Mouse (Mus musculus): ENCODE data around the gene Ccdc30. TPM values are rescaled to one million over a fixed set of nuclear protein-coding genes. Genes with fewer than 3 reads are reported as not detected.

Ccdc30 gene
- total RNA-seq, 2 experiments from 2014 or later, result 0.59 TPM; not detected in 1

DNA sequence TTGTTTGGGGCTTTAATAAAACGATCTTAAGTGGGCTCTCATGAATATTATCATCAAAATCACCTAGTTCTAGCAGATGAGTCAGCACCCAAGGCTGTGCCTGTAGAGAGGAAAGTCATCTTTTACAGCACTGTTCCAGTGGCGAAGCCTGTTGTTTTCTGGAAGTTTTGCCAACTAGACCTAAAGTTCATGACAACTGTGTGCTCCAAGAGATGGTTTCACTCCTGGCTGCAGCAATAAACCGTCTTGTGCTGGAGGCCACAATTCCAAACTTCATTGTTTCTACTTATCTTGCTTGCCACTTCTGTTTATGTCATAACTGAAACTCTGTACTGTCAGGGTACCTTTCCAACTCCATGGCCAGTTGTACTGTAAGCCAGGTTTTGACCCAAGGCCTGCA is 1.9 kb upstream of the Ccdc30 start:
- DNase-seq, result no peak

- DNase-seq, result no peak
These were observed 2.5 kb downstream of the Ccdc30 start for GRCm38 (mm10) chr4:119412791-119413190.

- DNase-seq, result no peak
These were observed 3.3 kb downstream of the Ccdc30 start for GRCm38 (mm10) chr4:119411877-119412650.

GRCm38 (mm10) chr4:119403431-119403830 is 11.9 kb downstream of the Ccdc30 start:
- DNase-seq, result no peak

- DNase-seq, result no peak
These were observed 14.4 kb downstream of the Ccdc30 start for GRCm38 (mm10) chr4:119400896-119401295.

DNA sequence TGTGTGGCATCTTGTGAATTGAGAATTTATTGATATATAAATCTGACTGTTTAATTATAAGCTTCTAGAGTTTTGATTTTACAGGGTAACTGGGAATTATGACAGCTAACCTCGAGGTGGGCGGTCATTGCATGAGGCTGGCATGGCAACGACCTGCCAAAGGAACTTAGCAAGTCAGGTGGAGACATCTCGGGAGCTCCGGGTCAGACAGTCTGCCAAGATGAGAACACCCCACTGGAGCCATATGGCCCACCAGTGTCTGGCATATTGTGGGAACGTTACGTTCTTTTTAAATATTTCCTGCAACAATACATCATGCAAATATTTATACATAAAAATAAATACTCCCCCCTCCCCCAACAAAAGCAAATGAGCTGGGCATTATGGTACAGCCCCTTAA is 16.6 kb downstream of the Ccdc30 start:
- DNase-seq, result no peak

GRCm38 (mm10) chr4:119390369-119390768 is 25.0 kb downstream of the Ccdc30 start:
- DNase-seq, result peak in 1 of 2 experiments; percentile 3

GRCm38 (mm10) chr4:119389184-119389583 is 26.1 kb downstream of the Ccdc30 start:
- DNase-seq, result no peak

DNA sequence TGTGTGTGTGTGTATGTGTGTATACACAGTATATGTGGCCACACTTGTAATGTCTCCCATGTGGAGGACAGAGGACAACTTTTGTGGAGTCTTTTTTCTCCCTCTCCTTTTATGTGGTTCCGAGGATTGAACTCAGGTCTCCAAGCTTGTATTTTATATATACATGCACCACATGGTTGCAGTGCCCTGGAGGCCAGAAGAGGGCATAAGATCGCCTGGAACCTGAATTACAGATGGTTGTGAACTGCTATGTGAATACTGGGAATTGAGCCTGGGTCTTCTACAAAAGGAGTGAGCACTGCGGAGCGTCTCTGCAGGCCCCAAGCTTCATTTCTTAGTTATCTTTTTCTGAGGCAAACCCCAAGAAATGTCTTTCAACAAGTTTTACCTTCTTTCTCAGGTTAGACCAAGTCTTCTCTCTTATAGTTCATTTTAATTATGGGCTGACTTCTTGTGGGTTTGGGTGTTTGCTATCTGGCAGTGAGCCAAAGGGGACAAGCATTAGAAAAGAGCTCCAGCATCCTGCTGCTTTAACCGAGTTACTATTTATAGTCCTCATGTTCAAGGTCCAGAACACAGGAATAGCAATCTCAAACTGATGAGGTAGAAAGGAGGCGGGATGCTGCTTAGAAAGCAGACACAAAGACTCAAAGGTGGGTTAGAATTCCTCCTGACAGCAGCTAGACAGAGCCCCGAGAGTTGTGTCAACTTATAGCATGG is 33.7 kb downstream of the Ccdc30 start:
- no peak for DNase-seq

DNA sequence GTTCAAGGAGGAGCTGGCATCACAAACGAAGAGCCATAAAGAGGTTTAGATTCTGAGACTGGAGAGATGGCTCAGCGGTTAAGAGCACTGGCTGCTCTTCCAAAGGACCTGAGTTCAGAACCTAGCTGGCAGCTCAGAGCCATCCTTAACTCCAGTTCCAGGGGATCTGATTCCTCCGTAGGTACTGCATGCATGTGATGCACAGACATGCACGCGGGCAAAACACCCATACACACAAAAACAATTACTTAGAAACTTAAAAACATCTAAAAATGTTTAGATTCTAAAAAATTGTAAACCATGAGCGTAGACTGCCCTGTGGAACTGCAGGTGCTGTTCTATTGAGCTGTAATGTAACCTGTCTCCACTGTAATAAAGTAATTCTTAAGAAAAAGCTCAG is 45.9 kb downstream of the Ccdc30 start:
- no peak for DNase-seq

DNA sequence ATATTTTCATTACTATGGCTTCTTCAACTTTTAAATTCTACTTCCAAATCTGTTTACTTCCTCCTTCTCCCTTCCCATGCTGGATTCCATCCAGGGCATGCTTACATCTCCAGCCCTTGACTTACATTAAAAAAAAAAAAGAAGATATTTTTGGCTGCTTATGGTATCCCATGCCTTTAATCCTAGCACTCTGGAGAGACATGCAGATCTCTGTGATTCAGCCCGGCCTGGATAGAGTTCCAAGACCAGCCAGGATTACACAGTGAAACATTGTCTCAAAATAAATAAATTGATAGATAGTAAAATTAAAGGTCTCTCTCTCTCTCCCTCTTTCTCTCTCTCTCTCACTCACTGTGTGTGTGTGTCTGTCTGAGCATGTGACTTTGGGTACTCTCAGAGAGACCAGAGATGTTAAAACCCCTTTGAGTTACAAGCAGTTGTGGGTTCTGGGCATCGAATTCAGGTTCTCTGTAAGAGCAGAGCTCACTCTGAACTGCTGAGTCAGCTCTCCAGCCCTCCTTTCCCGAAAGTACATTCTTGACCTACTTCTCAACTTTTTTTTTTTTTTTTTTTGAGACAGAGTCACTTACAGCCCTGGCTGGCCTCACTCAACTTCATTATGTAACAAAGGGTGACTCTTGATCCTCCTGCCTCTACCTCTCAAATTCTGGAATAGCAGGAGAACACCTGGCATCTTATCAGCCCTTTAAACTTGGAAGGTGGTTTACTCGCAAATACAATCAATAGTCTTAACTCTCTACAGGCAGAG is 48.4 kb downstream of the Ccdc30 start:
- no peak for DNase-seq

DNA sequence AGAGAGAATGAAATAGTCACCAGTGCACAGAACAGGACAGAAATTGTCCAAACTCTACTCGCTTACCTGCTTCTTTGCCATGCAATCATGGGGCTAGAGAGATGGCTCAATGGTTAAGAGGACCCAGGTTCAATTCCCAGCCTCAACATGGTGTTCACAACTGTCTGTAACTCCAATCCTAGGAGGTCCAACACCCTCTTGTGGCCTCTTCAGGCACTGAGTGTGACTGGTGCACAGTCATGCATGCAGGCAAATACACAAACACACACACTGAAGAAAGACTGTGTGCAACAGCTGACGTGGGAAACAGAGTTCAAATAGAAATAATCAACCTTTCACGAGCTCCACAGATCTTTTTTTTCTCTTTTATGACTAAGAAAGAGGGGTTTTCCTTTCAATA is 53.1 kb downstream of the Ccdc30 start:
- DNase-seq, result no peak

DNA sequence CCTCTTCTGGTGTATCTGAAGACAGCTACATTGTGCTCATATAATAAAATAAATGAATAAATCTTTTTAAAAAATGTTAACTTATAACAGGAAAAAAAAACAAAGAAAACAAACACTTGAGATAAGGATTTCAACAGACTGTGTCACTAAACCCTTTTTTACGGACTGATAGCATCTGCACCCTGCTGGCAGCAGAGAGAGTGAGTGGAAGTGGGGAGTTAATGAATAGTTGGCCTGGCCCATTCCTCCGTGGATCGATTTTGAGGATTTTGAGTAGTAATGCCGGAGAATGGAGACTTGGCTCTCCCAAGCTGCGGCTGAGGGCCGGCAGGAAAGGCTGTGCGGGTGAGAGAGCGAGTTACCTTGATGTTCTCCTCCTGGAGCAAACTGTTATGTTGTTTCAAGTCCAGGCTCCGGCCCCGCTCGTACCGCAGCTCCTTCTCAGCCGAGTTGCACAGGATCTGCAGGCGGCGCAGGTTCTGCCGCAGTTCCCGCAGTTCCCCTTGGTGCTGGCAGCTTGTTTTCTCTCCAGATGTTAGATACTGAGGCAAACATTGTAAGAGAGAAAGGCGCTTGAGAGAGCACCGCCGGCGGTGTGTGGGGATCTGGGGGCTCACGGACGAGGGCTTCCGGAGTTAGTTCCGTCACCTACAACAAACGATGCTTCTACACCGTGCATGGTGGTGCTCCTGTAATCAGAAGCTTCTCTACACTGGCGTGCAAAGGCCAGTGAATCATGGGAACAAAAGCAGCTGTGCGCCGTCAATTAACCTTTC is 55.9 kb downstream of the Ccdc30 start:
- DNase-seq, result peak in 1 of 2 experiments; percentile 4

DNA sequence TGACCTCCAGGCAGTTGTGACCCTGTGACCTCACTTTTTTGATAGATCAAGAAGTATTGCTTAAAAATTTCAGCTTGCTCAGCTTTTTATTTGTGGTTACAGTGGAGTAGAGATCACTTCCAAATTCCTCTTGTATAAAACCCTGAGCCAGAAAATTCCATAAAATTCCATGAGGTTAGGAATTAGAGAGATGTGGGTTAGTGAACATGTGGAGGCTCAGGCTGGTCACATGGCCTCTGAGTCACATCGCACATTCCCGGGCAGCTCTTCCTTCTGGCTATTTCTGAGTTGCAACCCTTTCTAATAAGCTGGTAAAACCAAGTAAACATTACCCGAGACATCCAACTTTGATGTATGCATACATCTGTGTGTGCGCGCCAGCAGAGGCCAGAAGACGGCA is 69.8 kb downstream of the Ccdc30 start:
- no peak for DNase-seq

DNA sequence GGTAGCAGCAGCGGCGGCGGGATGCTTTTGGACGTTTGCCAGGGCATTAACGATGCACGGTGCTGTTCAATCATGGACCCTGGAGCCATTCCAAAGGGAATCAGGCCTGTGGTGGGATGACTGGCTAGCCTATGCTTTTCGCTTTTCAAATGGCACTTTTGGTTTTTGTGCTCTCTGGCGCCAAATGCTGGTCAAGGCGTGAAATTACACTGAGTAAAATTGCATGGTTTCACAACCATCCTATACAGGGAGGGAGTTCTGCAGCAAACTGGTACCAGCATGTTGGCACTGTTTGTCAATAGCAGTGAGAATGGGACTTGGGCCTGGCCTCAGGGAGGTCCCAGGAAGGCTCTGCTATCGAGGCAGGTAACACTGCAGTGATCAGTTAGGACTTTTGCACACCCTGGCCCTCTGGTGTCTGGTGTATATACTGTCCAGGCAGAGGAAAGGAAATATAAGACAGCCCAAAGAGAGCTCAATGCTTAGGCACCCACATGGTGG is 76.4 kb downstream of the Ccdc30 start:
- DNase-seq, result peak; percentile 17 to 72

GRCm38 (mm10) chr4:119338422-119338821 is 76.9 kb downstream of the Ccdc30 start:
- DNase-seq, result no peak

DNA sequence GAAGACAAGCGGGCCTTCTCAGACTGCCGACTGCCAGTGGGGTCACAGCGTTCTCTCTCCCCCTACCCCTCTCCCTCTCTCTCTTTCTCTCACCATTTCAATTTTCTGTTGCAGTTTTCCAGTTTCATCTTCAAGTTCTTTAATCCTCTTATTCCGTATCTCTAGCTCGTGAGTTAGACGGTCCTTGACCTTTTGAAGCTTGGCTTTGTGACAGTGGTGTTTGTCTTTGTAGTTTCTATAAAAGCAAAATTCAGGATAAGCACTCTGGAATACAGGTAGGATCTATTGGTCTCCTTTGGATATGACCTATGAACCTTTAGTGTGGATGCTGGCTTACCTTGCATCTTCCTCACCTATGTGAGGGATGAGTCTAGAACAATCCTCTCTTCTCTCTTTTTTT is 81.8 kb downstream of the Ccdc30 start:
- no peak for DNase-seq

DNA sequence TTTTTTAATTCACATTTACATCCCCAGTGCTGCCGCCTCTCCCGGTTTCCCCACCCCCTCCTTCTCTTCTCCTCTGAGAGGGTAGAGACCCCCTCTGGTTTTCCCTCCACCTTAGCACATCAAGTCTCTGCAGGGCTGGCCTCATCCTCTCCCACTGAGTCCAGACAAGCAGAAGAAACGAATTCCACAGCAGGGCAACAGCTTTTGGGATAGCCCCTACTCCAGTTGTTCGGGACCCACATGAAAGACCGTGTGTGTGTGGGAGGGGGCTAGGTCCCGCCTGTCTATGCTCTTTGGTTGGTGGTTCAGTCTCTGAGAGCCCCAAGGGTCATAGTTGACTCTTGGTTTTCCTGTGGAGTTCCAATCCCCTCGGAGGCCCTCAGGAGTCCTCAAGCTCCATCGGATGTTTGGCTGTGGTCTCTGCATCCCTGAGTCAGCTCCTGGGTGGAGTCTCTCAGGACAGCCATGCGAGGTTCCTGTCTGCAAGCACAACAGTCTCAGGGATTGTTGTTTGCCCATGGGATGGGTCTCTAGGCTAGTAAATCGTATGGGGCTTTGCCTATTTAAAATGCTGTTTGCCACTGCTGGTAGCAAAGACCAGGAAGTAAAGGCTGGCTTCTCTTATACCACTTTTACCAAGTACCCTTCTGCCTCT is 94.3 kb downstream of the Ccdc30 start:
- peak in 1 of 2 experiments; percentile 22 for DNase-seq

GRCm38 (mm10) chr4:119320131-119320830 is 95.0 kb downstream of the Ccdc30 start, which contains the start of gene Ppih:
Gene Ppih, minus strand, starts transcription at chr4:119320546.
- peak; percentile 97 for DNase-seq

- DNase-seq, result no peak
These were observed 101.6 kb downstream of the Ccdc30 start for GRCm38 (mm10) chr4:119313756-119314155.

GRCm38 (mm10) chr4:119305418-119305817 is 109.9 kb downstream of the Ccdc30 start:
- DNase-seq, result no peak

Measured in heart, adult 18-20 months (tissue).